Mouse (Mus musculus): ENCODE measurements around the gene Fcna.

DNA sequence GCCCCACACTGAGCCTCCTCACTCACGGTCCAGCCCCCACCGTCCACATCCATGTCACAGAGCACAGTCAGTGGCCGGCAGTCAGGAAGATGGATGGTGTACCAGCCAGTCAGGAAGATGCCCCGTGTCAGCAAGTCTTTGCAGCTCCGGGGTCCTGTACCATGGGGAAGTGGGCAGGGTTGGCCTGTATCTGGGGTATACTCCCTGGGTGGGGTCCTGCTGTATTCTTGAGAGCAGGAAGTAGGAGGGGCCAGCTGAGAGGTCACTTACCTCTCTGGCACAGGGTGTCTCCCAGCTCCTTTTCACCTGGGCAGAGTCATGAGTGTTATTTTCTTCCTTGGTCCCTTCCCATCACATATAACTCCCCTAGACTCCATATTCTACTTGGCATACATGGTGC, 1.8 kb downstream of the Fcna start:
- TF ChIP-seq CTCF (IDR thresholded peaks at IDR 0.05; ENCODE audit: borderline replicate concordance, control insufficient read depth, extremely low read depth, insufficient read depth, low read length, poor library complexity) (no peak), POLR2A (IDR thresholded peaks at IDR 0.05; ENCODE audit: control insufficient read depth, extremely low read depth, insufficient read depth, low read length, poor library complexity) (no peak)

All from thymus, adult 2 months (tissue).